Mouse (Mus musculus) granulocyte monocyte progenitor cell, adult 5-6 weeks (primary cell): ENCODE results near the gene Col25a1. TPM values are rescaled to one million over a fixed set of nuclear protein-coding genes. Genes with fewer than 3 reads are reported as not detected.

Experiments
- ATAC-seq: replicated peaks from 2 replicates; pipeline ENCODE4 v1.8.0; 2016; ENCODE audit warnings: mild to moderate bottlenecking, moderate TSS enrichment, inconsistent platforms; ENCODE audit not compliant: poor library complexity, severe bottlenecking
- total RNA-seq, 2 experiments: library from RNA; stranded (forward) in 1 of 2; stranded (reverse) in 1 of 2; fragments of 200-712, 200-1000 nt in 1 of 2; fragments of >200 nt in 1 of 2; fragmentation: Nextera tagmentation in 1 of 2; gene quantifications; 2 replicates each; pipeline ENCODE4 v1.2.3; 2014 to 2017

Col25a1 gene
- total RNA-seq, 2 experiments from 2014 or later: not detected

DNA sequence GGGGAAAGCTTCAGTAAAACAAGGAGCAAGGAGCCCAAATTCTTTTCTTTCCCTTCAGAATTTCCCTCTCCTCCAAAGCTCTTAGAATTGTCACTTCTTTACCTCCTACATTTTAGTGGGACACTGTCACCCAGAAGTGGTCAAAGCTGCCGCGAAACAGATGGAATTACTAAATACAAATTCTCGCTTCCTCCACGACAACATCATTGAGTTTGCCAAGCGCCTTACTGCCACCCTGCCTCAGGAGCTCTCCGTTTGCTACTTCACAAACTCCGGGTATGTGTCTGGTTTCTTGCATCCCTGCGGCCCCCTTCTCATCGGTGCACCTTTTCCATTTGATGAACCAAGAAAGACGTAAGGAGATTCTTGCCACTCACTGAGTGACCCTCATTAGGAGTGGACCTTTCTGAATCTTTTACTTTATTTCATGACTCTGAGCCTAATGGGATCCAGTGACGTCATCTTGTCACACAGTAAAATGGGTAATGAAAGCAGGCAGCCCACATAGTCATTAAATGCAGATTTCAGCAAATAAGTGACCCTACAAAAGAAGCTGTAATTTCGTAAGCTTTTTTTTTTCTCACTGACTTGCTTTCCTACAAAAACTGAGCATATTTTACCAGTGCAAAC is 489.3 kb downstream of the Col25a1 start:
- ATAC-seq: no peak

DNA sequence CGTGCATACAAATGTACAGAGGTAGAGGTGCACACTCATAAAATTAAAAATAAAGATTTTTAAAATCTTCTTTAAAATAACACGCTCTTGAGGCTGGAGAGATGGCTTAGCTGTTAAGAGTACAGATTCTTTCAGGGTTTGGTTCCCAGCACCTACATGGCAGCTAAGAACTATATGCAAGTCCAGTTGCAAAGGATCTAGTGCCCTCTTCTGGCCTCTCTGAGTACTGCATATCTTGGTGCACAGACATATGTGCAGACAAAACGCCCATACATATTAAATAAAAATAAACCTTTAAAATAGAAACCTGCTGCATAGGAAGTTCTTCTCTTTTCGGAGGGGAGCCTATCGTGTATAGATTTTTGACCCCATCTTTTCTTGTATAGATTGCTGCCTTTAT is 497.1 kb downstream of the Col25a1 start:
- ATAC-seq: no peak

DNA sequence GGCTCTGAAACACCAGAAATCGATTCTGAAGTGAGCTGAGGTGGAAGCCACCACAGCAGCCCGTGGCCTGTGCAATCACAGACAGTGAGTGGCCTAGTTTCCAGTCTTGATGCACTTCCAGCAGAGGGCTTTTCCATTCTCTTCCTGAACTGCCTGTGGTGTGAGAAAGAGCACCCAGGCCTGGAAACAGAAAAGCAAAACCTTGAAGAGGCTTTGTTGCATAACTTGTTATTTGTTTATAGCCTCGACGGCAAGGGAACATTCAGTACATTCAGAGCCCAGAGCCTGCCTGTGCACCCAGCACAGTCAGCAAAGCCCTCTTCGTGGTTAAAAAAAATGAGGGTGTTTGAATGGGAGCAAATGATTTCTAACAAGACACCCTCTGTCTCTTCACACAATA is 502.6 kb downstream of the Col25a1 start:
- ATAC-seq: no peak

DNA sequence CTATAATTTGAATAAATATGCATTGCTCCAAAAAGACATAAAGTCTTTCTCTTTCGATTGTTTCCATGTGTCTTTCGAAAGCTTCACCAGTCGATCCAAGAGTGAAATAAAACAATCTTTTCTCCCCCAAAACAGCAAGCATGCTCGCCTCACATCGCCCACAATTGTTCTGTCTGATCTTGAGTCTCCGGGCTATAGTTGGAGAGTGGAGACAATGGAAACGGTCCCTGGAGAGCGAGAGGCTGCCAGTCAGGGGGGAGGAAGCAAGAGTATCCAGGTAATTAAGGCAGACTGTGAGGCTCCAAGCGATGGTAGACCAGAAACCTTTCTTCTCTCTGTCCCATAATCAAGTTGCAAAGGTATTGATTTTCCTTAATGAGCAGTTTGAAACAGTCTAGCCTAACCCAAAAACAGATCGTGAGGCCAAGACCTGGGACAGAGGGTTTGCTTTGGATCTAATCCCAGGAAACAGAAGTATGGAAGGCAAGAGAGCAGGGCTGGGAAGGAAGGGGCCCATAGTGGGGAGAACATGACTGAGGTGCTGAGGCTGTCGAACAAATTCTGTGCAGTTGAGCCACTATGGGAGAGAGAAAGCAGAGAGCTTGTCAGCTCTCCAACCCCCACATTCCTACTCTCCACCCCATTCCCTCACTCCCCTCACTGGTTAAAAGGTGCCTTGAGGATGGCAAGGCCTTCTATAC is 515.0 kb downstream of the Col25a1 start:
- no peak for ATAC-seq

Other genes with a start within 250 kb of the Col25a1 start
- gene Casp6, start 230.1 kb upstream of the Col25a1 start, total RNA-seq (2014; fragmentation: Nextera tagmentation): 9.1 and 17.5 TPM in 2 replicates
- 8.1 and 9.8 TPM in 2 replicates for gene Casp6, start 230.1 kb upstream of the Col25a1 start, total RNA-seq (2017)
- 4.6 and 12.8 TPM in 2 replicates for gene Mcub, start 161.3 kb upstream of the Col25a1 start, total RNA-seq (2014; fragmentation: Nextera tagmentation)
- 1.9 and 4.2 TPM in 2 replicates for gene Mcub, start 161.3 kb upstream of the Col25a1 start, total RNA-seq (2017)
- 47.0 and 53.3 TPM in 2 replicates for gene Sec24b, start 69.9 kb upstream of the Col25a1 start, total RNA-seq (2014; fragmentation: Nextera tagmentation)
- 21.1 and 34.5 TPM in 2 replicates for gene Sec24b, start 69.9 kb upstream of the Col25a1 start, total RNA-seq (2017)